Mouse (Mus musculus): Measurements from ENCODE around the gene Irs2.

DNA sequence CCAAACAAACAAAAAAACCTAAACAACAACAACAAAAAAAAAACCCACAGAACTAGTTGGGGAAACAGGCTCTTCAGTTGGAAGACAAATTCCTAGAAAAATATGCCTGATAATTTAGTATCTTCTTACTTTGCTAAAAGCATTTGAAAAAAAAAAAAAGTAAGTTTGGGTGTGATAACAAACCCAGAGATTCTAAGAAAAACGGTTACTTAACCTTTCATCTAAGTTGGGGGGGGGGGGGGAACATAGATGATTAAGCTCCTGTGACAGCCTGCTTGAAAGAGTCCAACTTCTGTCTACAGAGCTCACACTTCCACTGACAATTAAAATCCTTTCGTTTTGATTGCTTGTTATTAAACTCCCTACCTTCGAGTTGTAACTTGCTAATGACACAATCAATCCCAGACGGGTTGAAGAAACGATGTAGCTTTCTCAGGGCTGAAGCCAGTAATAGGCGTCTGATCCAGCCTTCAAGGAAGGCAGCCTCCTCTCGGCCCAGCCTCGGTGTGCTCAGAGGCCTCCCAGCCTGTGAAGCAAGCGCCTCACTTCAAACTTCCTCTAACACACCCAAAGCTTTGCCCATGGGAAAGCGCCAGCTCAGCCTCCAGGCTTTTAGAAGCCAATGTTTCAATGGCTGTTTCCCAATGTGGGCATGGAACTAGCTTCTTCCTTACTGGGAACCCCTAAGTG lies 17.7 kb downstream of the Irs2 start:
- TF ChIP-seq POLR2A (IDR thresholded peaks at IDR 0.05; ENCODE audit: low read depth, low read length) (no peak), CTCF (IDR thresholded peaks at IDR 0.05; ENCODE audit: extremely low read depth, insufficient read length, insufficient replicate concordance, low read depth, low read length) (no peak)

Measured in small intestine, adult 2 months (tissue).